Mouse (Mus musculus) heart, postnatal 36 days (tissue): ENCODE measurements around the gene Rrp9. TPM values are rescaled to one million over a fixed set of nuclear protein-coding genes. Genes with fewer than 3 reads are reported as not detected.

Experiments
- DNase-seq, 2 experiments: peaks; one replicate each; pipeline ENCODE4 v3.0.0; 2021 to 2022
- intact Hi-C: fragments of 180-260 bp; cut with DNase I; formaldehyde crosslinking; loops from one replicate; pipeline ENCODE4 v1.15.1; 2025
- total RNA-seq, 2 experiments: library from RNA; stranded (reverse); gene quantifications; 2 replicates each; pipeline ENCODE4 v1.2.3; 2021

Rrp9 gene
- total RNA-seq = 10 to 100 TPM; 24.9 to 27.7 TPM

DNA sequence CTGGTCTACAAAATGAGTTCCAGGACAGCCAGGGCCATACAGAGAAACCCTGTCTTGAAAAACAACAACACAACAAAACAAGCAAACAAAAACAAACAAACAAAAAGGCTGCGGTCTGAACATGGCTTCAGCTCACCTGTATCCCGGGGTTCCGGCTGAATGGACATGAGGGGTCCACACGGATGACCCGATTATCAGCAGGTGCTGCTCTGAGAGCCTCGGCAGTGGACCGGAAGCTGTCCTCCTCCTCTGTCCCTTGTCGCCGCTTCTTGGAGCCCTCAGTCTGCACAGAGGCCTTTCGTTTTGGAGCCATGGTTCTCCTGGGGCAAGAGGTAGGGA lies at the start of gene Rrp9:
Gene Rrp9 (plus strand): TSS at position 301 of the 339 bp plus-strand sequence.
- no peak for DNase-seq
- intact Hi-C loops = loop anchor here (1.0 to 5.0 kb wide), 7 partner anchors 27 to 318 kb away; partner anchors contain the start of genes Glyctk and Rpl29

GRCm38 (mm10) chr9:106428719-106429220 lies 47.0 kb upstream of the Rrp9 start:
- DNase-seq = no peak
- intact Hi-C loops = loop anchor here (2.0 kb wide), 1 partner anchor 46 kb away; the partner anchor contains the start of gene Rrp9

GRCm38 (mm10) chr9:106429221-106430014 lies 46.3 kb upstream of the Rrp9 start, which contains the start of gene Rpl29:
TSS of gene Rpl29 (plus strand) at chr9:106429454.
- intact Hi-C loops = loop anchor here (2.0 kb wide), 1 partner anchor 45 kb away; the partner anchor contains the start of gene Rrp9

GRCm38 (mm10) chr9:106430015-106430264 lies 45.8 kb upstream of the Rrp9 start:
- intact Hi-C loops = no loop called here
- no peak for DNase-seq

More at GRCm38 (mm10) chr9:106429221-106430014, 46.3 kb upstream of the Rrp9 start, which contains the start of gene Rpl29:
- DNase-seq = peak; percentile 95 to 96

- intact Hi-C loops = no loop called here
- no peak for DNase-seq
Measured at GRCm38 (mm10) chr9:106433389-106433788, 42.4 kb upstream of the Rrp9 start.

- intact Hi-C loops = no loop called here
- no peak for DNase-seq
Measured at GRCm38 (mm10) chr9:106436566-106436965, 39.2 kb upstream of the Rrp9 start.

DNA sequence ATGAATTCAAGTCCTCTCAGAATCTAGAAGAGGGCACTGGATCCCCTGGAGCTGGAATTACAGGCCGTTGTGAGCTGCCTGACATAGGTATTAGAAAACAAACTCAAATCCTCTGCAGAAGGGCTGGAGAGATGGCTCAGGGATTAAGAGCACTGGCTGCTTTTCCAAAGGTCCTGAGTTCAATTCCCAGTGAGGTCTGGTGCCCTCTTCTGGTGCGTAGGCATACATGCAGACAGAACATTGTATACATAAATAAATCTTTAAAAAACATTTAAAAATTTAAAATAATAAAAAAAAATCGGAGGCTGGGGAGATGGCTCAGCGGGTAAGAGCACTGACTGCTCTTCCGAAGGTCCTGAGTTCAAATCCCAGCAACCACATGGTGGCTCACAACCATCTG lies 33.1 kb upstream of the Rrp9 start:
- intact Hi-C loops = no loop called here
- no peak for DNase-seq

DNA sequence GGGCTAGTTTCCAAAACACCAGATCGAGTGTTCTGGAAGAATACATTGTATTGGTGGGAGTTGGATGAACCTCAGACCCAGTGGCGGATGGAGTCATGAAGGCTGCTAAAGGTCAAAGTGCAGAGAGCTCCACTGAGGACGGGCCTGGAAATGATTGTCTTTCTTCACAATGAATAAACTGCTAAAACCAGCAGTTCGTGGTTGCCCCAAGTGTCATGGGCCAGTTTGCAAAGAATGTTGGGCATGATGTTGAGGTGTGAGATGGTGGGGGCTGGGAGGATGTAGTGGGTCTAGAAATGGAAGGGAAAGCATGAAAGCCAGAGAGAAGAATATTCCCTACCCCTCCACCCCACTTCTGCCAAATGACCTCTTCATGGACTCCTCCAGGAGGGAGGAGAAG lies 30.9 kb upstream of the Rrp9 start:
- no peak for DNase-seq
- intact Hi-C loops = no loop called here

- DNase-seq = peak; percentile 94 to 95
- intact Hi-C loops = no loop called here
Measured at GRCm38 (mm10) chr9:106447348-106447747, 28.4 kb upstream of the Rrp9 start, which contains the start of the genes Abhd14b and Abhd14a. TSS of gene Abhd14b (plus strand) at chr9:106447459. TSS of gene Abhd14a (minus strand) at chr9:106447678.

- peak in 1 of 2 experiments; percentile 39 for DNase-seq
- intact Hi-C loops = loop anchor here (1.0 kb wide), 2 partner anchors 24 to 28 kb away; partner anchors contain the start of gene Parp3
Measured at GRCm38 (mm10) chr9:106447951-106448350, 27.8 kb upstream of the Rrp9 start.

DNA sequence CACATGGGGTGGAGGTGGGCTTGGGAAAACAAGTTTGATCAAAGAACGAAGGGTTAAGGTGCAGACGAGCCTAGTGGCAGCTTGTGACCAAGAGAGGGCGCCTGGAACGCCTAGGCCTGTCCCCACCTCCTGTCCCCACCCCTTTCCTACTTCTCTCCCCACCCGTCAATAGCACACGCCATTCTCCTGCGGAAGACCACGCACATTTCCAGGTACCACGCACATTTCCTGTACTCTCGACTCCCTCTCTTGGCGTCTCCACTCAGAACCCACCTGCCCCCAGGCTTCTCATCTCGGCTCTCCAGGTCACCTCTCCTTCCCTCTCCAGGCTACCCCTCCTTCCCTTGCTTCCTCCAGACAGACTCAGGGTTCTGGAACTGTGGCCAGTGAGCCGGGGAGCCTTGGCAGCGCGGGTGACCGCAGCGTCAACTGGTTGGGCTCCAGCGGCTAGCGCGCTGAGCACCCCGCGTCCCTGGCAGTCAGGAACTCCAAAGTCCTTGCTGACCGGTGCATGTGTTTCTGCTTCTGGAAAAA lies 27.2 kb upstream of the Rrp9 start:
- intact Hi-C loops = loop anchor here (1.0 kb wide), 2 partner anchors 24 to 28 kb away; partner anchors contain the start of gene Parp3
- peak; percentile 78 to 86 for DNase-seq

- DNase-seq = no peak
- intact Hi-C loops = no loop called here
Measured at GRCm38 (mm10) chr9:106449947-106450346, 25.8 kb upstream of the Rrp9 start.

- intact Hi-C loops = no loop called here
- DNase-seq = peak; percentile 53 to 57
Measured at GRCm38 (mm10) chr9:106450661-106451060, 25.1 kb upstream of the Rrp9 start.

- DNase-seq = no peak
- intact Hi-C loops = no loop called here
Measured at GRCm38 (mm10) chr9:106451298-106451697, 24.5 kb upstream of the Rrp9 start.

DNA sequence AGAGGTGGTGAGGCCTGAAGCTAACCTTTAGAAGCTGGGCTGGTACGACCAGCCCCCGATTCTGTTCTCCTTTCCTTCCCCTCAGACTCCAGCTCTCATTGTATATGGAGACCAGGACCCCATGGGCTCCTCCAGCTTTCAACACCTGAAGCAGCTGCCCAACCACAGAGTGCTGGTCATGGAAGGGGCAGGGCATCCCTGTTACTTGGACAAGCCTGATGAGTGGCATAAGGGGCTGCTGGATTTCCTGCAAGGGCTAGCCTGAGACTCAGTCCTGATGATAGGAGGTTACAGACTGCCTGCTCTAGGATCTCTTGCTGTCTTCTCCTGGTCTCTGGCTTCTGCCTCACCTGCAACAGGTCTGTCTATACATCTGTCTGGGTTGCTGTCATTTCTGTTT lies 23.9 kb upstream of the Rrp9 start:
- no peak for DNase-seq
- intact Hi-C loops = no loop called here

- no peak for DNase-seq
- intact Hi-C loops = no loop called here
Measured at GRCm38 (mm10) chr9:106452351-106452750, 23.4 kb upstream of the Rrp9 start.

DNA sequence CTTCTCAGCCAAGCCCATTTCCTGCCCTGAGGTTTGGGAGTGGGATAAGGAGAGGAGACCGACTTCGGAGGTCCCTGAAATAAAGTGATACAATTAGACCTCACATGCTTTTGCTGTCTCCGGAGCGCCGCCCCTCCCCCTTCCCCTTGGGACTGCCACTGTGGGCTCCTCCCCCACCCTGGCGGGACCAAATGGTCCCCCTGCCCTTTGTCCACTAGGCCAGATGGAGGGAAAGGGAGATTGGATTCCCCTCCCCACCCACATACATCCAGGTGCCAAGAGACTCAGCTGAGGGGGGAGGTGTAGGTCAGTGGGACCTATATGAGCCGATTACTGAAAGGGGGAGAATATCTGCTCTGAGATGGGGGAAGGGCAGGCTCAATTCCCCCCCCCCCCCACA lies 22.9 kb upstream of the Rrp9 start:
- intact Hi-C loops = no loop called here
- DNase-seq = no peak

GRCm38 (mm10) chr9:106453271-106454070 lies 22.3 kb upstream of the Rrp9 start, which contains the start of gene Pcbp4:
TSS of gene Pcbp4 (plus strand) at chr9:106453291.
- peak; percentile 71 to 74 for DNase-seq
- intact Hi-C loops = no loop called here

GRCm38 (mm10) chr9:106454071-106454761 lies 21.5 kb upstream of the Rrp9 start:
- no peak for DNase-seq
- intact Hi-C loops = no loop called here
